In the genomic region with DNA sequence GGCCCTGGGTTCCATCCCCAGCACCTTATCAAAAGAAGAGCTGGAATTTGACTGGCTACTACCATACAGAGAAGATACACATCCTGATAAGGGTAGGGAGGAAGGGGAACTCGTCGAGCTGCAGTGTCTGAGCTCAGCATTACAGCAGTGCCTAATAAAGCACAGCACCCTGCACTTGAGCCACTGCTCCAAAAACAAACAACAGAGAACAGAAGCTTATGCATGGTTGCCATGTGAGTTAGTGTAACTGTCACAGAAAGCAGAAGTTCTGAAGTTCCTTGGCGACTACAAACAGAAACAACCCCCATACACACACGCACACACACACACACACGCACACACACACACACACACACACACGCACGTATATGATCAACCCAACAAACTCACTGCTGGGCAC, we compare ENCODE assay signal across 19 mouse cellular contexts. TPM values are rescaled to one million over a fixed set of nuclear protein-coding genes. Genes with fewer than 3 reads are reported as not detected.
DNase-seq lines count a peak whose midpoint lies in the region; ATAC-seq and TF ChIP-seq lines count a peak whose summit lies in the region.
"Had no signal": no experiment of that assay in that cellular context is flagged by ENCODE, and none has a peak within 500 bp of the region (broad histone marks: within the 10 kb centered on the region; RNA-seq: fewer than 3 reads in every experiment).

No protein-coding gene starts in this region.

- no peak overlapping the region for H3K4me2 ChIP-seq in liver, postnatal 0 days (ENCODE audit: low read depth, low read length)
- no peak overlapping the region for H3K4me2 ChIP-seq in liver, embryonic 11.5 days
- H3K4me2 ChIP-seq in forebrain, embryonic 15.5 days (replicated peaks): no peak overlapping the region
- H3K4me2 ChIP-seq: hindbrain, embryonic 14.5 days; lung, embryonic 14.5 days; neural tube, embryonic 13.5 days had no signal

- WGBS in liver, postnatal 0 days (ENCODE audit: insufficient replicate concordance): 44% methylated on average over 7 of the region's 7 CpGs
- WGBS in liver, embryonic 11.5 days: 63% methylated on average over 7 of the region's 7 CpGs
- WGBS in forebrain, embryonic 15.5 days: 89% methylated on average over 7 of the region's 7 CpGs

- intact Hi-C loops in gastrocnemius, adult 2 months (cut with DNase I): no loop called here

- no peak overlapping the region for H3K4me3 ChIP-seq in gastrocnemius, adult 2 months
- H3K4me3 ChIP-seq in liver, postnatal 0 days (ENCODE audit: low read depth, low read length): no peak overlapping the region
- H3K4me3 ChIP-seq in liver, embryonic 11.5 days (ENCODE audit: low read depth, low read length): no peak overlapping the region
- H3K4me3 ChIP-seq in forebrain, embryonic 15.5 days: no peak overlapping the region
- H3K4me3 ChIP-seq: left cerebral cortex, adult 2 months; megakaryocyte, embryonic 14.5 days; neural tube, embryonic 13.5 days had no signal

- 0 out of 2 replicates have a peak, but pooled peaks have one; percentile 17 for ATAC-seq in liver, postnatal 0 days
- ATAC-seq in liver, embryonic 11.5 days (replicated peaks; ENCODE audit: low FRiP score): no peak
- ATAC-seq in common myeloid progenitor, adult 5-6 weeks (replicated peaks; ENCODE audit: low read depth, poor library complexity, severe bottlenecking): peak; percentile 46
- ATAC-seq in forebrain, embryonic 15.5 days (replicated peaks): no peak
- no peak for ATAC-seq in inflammation-experienced regulatory T-cells, adult 6 months
- ATAC-seq: intestine, embryonic 16.5 days had no signal

- peaks cover 2% of the 10 kb centered on the region; the same call in 1 of the 2 replicates for H3K4me1 ChIP-seq in liver, postnatal 0 days (ENCODE audit: insufficient read depth)
- peaks cover 7% of the 10 kb centered on the region for H3K4me1 ChIP-seq in liver, embryonic 11.5 days (replicated peaks; ENCODE audit: control insufficient read depth, insufficient read depth, low read length)
- no peaks in the 10 kb centered on the region for H3K4me1 ChIP-seq in forebrain, embryonic 15.5 days
- H3K4me1 ChIP-seq: neural tube, embryonic 13.5 days had no signal

- H3K9me3 ChIP-seq in liver, postnatal 0 days (ENCODE audit: low read length): no peaks in the 10 kb centered on the region
- H3K9me3 ChIP-seq in liver, embryonic 11.5 days (ENCODE audit: control insufficient read depth, low read length): no peaks in the 10 kb centered on the region
- no peaks in the 10 kb centered on the region for H3K9me3 ChIP-seq in forebrain, embryonic 15.5 days
- H3K9me3 ChIP-seq: megakaryocyte, embryonic 14.5 days; neural tube, embryonic 13.5 days had no signal

- TF ChIP-seq EP300 in liver, postnatal 0 days (IDR thresholded peaks at IDR 0.05; ENCODE audit: low read depth): no peak

- no peaks in the 10 kb centered on the region for H3K27me3 ChIP-seq in liver, postnatal 0 days (ENCODE audit: insufficient read depth, low read length)
- no peaks in the 10 kb centered on the region for H3K27me3 ChIP-seq in liver, embryonic 11.5 days (replicated peaks; ENCODE audit: control insufficient read depth, insufficient read depth, low read length)
- no peaks in the 10 kb centered on the region for H3K27me3 ChIP-seq in splenic B cell, adult 2 months (ENCODE audit: control insufficient read depth, insufficient read depth, low read length, poor library complexity, severe bottlenecking)
- no peaks in the 10 kb centered on the region for H3K27me3 ChIP-seq in forebrain, embryonic 15.5 days
- H3K27me3 ChIP-seq: megakaryocyte, embryonic 14.5 days; neural tube, embryonic 13.5 days had no signal

- TF ChIP-seq CTCF in gastrocnemius, adult 2 months (IDR thresholded peaks at IDR 0.05): no peak
- TF ChIP-seq CTCF in liver, postnatal 0 days (IDR thresholded peaks at IDR 0.05; ENCODE audit: low read depth): no peak

- no peak overlapping the region for H3K9ac ChIP-seq in liver, postnatal 0 days (replicated peaks)
- no peak overlapping the region for H3K9ac ChIP-seq in liver, embryonic 11.5 days (ENCODE audit: low read depth, low read length)
- H3K9ac ChIP-seq in forebrain, embryonic 15.5 days (replicated peaks): no peak overlapping the region
- H3K9ac ChIP-seq: hindbrain, embryonic 14.5 days; lung, embryonic 14.5 days; neural tube, embryonic 13.5 days had no signal

- DNase-seq in gastrocnemius, adult 2 months: no peak
- no peak for DNase-seq in gastrocnemius, postnatal 25 days
- DNase-seq in liver, postnatal 0 days: no peak
- DNase-seq in liver, embryonic 11.5 days (ENCODE audit: low spot score): no peak
- peak; percentile 71 for DNase-seq in splenic B cell, adult 2 months (ENCODE audit: low read depth, low spot score)
- DNase-seq: adrenal gland, postnatal 14 days; cerebellum, postnatal 10 days; embryo, embryonic 11 days; lung, embryonic 14.5 days; right cerebral cortex, postnatal 14 days; thymus, postnatal 14 days had no signal

- peaks cover 45% of the 10 kb centered on the region for H3K36me3 ChIP-seq in liver, postnatal 0 days (replicated peaks; ENCODE audit: insufficient read depth, low read length)
- peaks cover 20% of the 10 kb centered on the region for H3K36me3 ChIP-seq in liver, embryonic 11.5 days (ENCODE audit: control insufficient read depth, insufficient read depth, low read length)
- peaks cover 2% of the 10 kb centered on the region; the same call in 1 of the 2 replicates for H3K36me3 ChIP-seq in splenic B cell, adult 2 months (ENCODE audit: control insufficient read depth, insufficient read depth, low read length, poor library complexity, severe bottlenecking)
- H3K36me3 ChIP-seq in forebrain, embryonic 15.5 days: peaks cover 94% of the 10 kb centered on the region

- H3K27ac ChIP-seq in gastrocnemius, adult 2 months: peak overlapping the region; percentile 43
- no peak overlapping the region for H3K27ac ChIP-seq in liver, postnatal 0 days (ENCODE audit: low read depth)
- no peak overlapping the region for H3K27ac ChIP-seq in liver, embryonic 11.5 days (ENCODE audit: low read depth, low read length)
- H3K27ac ChIP-seq in forebrain, embryonic 15.5 days (replicated peaks): no peak overlapping the region
- H3K27ac ChIP-seq: hindbrain, embryonic 14.5 days; left cerebral cortex, adult 2 months; neural tube, embryonic 13.5 days had no signal

RNA-seq across cellular contexts. Expression of gene Zswim4, which starts 16.8 kb away (rescaled TPM):
- total RNA-seq in gastrocnemius, adult 2 months (2021): 1 to 10 TPM; 5.2 to 8.6 TPM
- 1 to 10 TPM; 6.2 to 6.3 TPM for total RNA-seq in gastrocnemius, postnatal 25 days (2021)
- polyA plus RNA-seq in liver, postnatal 0 days (2015; fragmentation: Nextera tagmentation; extraction: Ambion mirVana): 1.4 and 1.6 TPM in 2 replicates
- 7.9 and 9.1 TPM in 2 replicates for polyA plus RNA-seq in liver, embryonic 11.5 days (2014; fragmentation: Nextera tagmentation; extraction: Ambion mirVana)
- total RNA-seq in common myeloid progenitor, adult 5-6 weeks (2017): 6.9 and 8.2 TPM in 2 replicates
- polyA plus RNA-seq in forebrain, embryonic 15.5 days (2015; fragmentation: Nextera tagmentation; extraction: Ambion mirVana): 41.1 and 42.8 TPM in 2 replicates
- polyA plus RNA-seq in inflammation-experienced regulatory T-cells, adult 6 months (2017; shearing (Covaris generic)): 1 to 10 TPM; 2.9 to 4.8 (median 4.4) TPM

RNA-seq across cellular contexts. Expression of gene D8Ertd738e, which starts 29.4 kb away (rescaled TPM):
- 100 to 1,000 TPM; 187 to 222 TPM for total RNA-seq in gastrocnemius, adult 2 months (2021)
- 100 to 1,000 TPM; 174 to 185 TPM for total RNA-seq in gastrocnemius, postnatal 25 days (2021)
- polyA plus RNA-seq in liver, postnatal 0 days (2015; fragmentation: Nextera tagmentation; extraction: Ambion mirVana): 189 and 201 TPM in 2 replicates
- 323 and 339 TPM in 2 replicates for polyA plus RNA-seq in liver, embryonic 11.5 days (2014; fragmentation: Nextera tagmentation; extraction: Ambion mirVana)
- 55.9 and 70.9 TPM in 2 replicates for total RNA-seq in common myeloid progenitor, adult 5-6 weeks (2017)
- polyA plus RNA-seq in forebrain, embryonic 15.5 days (2015; fragmentation: Nextera tagmentation; extraction: Ambion mirVana): 233 and 252 TPM in 2 replicates
- 100 to 1,000 TPM; 351 to 392 (median 390) TPM for polyA plus RNA-seq in inflammation-experienced regulatory T-cells, adult 6 months (2017; shearing (Covaris generic))

RNA-seq across cellular contexts. Expression of gene Nanos3, which starts 35.1 kb away (rescaled TPM):
- not detected for total RNA-seq in gastrocnemius, adult 2 months (2021)
- not detected for total RNA-seq in gastrocnemius, postnatal 25 days (2021)
- polyA plus RNA-seq in liver, postnatal 0 days (2015; fragmentation: Nextera tagmentation; extraction: Ambion mirVana): 0.34 and 0.79 TPM in 2 replicates
- 1.2 and 1.8 TPM in 2 replicates for polyA plus RNA-seq in liver, embryonic 11.5 days (2014; fragmentation: Nextera tagmentation; extraction: Ambion mirVana)
- total RNA-seq in common myeloid progenitor, adult 5-6 weeks (2017): not detected in 2 replicates
- 6.2 and 7.1 TPM in 2 replicates for polyA plus RNA-seq in forebrain, embryonic 15.5 days (2015; fragmentation: Nextera tagmentation; extraction: Ambion mirVana)
- polyA plus RNA-seq in inflammation-experienced regulatory T-cells, adult 6 months (2017; shearing (Covaris generic)): not detected

RNA-seq across cellular contexts. Expression of gene Mri1, which starts 37.0 kb away (rescaled TPM):
- total RNA-seq in gastrocnemius, adult 2 months (2021): 10 to 100 TPM; 14.0 to 15.9 TPM
- 10 to 100 TPM; 10.1 to 16.5 TPM for total RNA-seq in gastrocnemius, postnatal 25 days (2021)
- polyA plus RNA-seq in liver, postnatal 0 days (2015; fragmentation: Nextera tagmentation; extraction: Ambion mirVana): 40.9 and 41.9 TPM in 2 replicates
- 92.2 and 95.9 TPM in 2 replicates for polyA plus RNA-seq in liver, embryonic 11.5 days (2014; fragmentation: Nextera tagmentation; extraction: Ambion mirVana)
- 11.9 and 18.7 TPM in 2 replicates for total RNA-seq in common myeloid progenitor, adult 5-6 weeks (2017)
- polyA plus RNA-seq in forebrain, embryonic 15.5 days (2015; fragmentation: Nextera tagmentation; extraction: Ambion mirVana): 53.3 and 58.8 TPM in 2 replicates
- polyA plus RNA-seq in inflammation-experienced regulatory T-cells, adult 6 months (2017; shearing (Covaris generic)): 10 to 100 TPM in 2 of 3 experiments, 1 to 10 TPM in 1; 7.2 to 34.3 (median 25.2) TPM

RNA-seq across cellular contexts. Expression of gene Ccdc130, which starts 50.1 kb away (rescaled TPM):
- total RNA-seq in gastrocnemius, adult 2 months (2021): 1 to 10 TPM; 7.7 to 9.1 TPM
- total RNA-seq in gastrocnemius, postnatal 25 days (2021): 1 to 10 TPM; 6.8 to 7.7 TPM
- 4.7 and 6.5 TPM in 2 replicates for polyA plus RNA-seq in liver, postnatal 0 days (2015; fragmentation: Nextera tagmentation; extraction: Ambion mirVana)
- 16.0 and 20.1 TPM in 2 replicates for polyA plus RNA-seq in liver, embryonic 11.5 days (2014; fragmentation: Nextera tagmentation; extraction: Ambion mirVana)
- 9.1 and 9.8 TPM in 2 replicates for total RNA-seq in common myeloid progenitor, adult 5-6 weeks (2017)
- 24.5 and 27.6 TPM in 2 replicates for polyA plus RNA-seq in forebrain, embryonic 15.5 days (2015; fragmentation: Nextera tagmentation; extraction: Ambion mirVana)
- 10 to 100 TPM; 40.4 to 53.7 (median 44.6) TPM for polyA plus RNA-seq in inflammation-experienced regulatory T-cells, adult 6 months (2017; shearing (Covaris generic))

Comparison
In these comparisons a context has a peak if more than half of its experiments do, and no peak if none do; other contexts are left out.
1. ATAC-seq: peak in liver, postnatal 0 days (single experiment) and common myeloid progenitor, adult 5-6 weeks (single experiment); none in liver, embryonic 11.5 days (single experiment), forebrain, embryonic 15.5 days (single experiment) and inflammation-experienced regulatory T-cells, adult 6 months (single experiment).